Mouse (Mus musculus) 416B (cell line): Measurements from ENCODE around the gene Nudt8.

Experiments
- DNase-seq: peaks from one replicate; pipeline ENCODE4 v3.0.0; 2011; ENCODE audit warnings: low read depth

Nudt8 gene

GRCm38 (mm10) chr19:3988066-3988465 is 12.3 kb upstream of the Nudt8 start:
- DNase-seq, result no peak

DNA sequence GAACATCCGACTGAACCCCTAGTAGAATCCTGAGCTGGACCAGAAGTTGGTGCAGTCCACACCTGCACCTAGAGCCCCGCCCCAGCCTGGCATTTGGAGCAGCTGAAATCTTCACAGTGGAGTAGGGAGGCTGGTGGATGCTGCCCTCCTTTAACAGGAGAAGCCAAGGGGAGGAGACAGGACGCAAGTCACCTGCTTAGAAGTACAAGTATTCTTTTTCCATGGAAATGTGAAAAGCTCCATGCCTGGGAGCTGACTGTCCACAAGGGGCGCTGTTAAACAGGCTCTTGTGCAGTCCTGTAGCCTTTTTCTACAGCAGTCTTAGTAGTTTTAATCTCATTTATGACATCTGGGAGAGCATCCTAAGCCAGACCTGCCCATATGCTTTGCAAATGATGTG is 11.6 kb upstream of the Nudt8 start:
- no peak for DNase-seq

- no peak for DNase-seq
Measured at GRCm38 (mm10) chr19:3990804-3991203, 9.6 kb upstream of the Nudt8 start.

DNA sequence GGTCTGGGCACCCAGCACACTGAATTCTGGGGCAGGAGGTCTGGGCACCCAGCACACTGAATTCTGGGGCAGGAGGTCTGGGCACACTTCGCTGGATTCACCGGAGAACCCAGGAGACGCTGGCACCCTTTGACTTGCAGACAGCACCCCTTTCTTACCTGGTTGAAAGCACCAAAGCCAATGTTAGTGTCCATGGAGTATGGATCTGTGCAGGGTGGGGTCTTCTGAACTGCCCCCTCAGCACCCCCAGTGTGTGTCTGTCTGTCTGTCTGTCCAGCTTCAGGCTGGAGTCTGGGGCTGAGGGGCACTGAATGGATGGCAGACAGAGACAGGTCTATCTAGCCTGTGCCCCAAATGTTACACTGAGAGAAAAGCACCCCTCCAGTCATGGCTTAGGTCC is 8.8 kb upstream of the Nudt8 start:
- no peak for DNase-seq

DNA sequence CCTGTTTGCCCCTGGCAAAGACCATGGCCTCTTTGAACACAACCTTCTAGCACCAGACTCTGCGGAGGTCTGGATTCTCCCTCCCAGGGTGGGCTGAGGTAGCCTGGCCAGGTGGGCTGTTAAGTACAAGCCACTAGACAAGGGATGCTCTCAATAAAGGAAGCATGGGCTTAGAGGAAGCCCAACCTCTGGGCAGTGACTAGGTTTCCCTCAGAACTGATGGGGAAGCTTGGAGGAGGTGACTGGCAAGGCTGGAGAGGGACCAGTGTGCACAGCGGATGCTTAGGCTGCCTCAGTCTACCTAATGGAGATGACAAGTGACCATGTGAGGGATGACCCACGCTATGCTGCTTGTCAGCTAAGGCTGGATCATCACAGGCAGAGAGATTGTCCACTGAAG is 8.4 kb upstream of the Nudt8 start:
- no peak for DNase-seq

DNA sequence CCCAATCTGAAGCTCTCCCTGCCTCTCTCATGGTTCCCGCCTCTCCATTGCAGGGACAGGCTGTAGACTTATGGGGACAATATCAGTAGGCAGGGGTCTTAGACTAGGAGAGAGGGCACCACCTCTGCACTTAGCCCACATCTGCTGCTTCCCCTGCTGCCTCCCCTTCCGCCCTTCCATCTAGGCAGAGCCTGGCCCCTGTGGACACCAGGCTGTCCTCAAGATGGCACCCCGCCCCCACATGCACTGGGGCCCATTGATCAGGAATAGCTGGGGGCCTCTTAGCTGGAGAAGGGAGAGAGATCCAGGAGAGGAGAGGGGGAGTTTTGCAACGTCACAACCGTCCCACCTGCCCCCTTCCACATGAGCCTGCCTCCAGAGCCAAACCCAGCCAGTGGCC is 8.0 kb upstream of the Nudt8 start, which contains the start of gene Tbx10:
Gene Tbx10, plus strand, starts transcription at position 337 of the 400 bp plus-strand sequence.
- DNase-seq, result no peak

DNA sequence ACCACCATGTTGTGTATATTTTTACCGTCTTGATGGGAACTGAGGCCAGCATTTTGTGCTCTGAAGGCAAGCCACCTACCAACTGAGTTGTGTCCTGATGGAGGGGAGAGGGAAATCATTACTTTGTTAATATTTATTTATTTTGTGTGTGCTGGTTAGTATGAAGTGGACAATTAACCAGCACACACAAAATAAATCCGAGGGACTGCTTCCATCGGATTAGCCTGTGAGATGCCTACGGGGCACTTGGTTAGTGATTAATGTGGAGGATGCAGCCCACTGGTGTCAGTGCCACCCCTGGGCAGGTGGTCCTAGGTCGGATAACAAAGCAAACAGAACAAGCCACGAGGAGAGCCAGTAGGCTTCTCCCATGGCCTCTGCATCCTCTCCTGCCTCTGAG is 5.4 kb upstream of the Nudt8 start:
- DNase-seq, result no peak

DNA sequence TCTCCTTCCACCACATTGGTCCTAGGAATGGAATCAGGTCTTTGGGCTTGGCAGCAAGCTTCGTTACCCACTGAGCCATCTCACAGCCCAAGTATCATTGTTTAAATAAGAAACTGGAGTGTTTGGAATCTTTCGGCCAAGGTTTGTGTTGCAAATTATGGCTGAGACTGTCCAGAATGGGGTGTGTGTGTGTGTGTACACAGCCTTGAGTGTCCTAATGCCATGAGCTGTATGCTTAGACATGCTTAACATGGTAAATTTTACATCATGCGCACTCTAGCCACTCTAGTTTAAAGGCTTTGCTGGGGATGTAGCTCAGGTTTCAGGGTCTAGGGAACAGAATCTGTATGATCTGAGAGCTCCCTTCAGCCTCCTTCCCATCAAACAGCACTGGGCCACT is 4.9 kb upstream of the Nudt8 start:
- DNase-seq, result no peak

DNA sequence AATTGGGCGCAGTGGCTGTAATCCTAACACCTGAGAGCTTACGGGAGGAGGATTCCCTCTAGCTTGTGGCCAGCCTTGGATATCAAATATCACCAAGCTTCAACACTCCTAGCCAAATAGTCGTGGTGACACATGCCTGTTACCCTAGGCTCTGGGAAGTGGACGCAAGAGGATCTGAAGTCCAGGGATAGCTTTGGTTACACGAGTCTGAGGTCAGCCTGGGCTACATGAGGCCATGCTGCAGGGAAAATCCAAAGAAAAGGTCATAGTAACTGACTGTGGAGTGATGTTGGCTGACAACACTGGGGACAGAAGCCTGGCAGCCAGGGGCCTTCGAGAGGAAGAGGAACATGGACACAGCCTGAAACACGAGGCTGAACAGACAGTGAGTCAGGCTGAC is 4.3 kb upstream of the Nudt8 start:
- DNase-seq, result peak; percentile 21

DNA sequence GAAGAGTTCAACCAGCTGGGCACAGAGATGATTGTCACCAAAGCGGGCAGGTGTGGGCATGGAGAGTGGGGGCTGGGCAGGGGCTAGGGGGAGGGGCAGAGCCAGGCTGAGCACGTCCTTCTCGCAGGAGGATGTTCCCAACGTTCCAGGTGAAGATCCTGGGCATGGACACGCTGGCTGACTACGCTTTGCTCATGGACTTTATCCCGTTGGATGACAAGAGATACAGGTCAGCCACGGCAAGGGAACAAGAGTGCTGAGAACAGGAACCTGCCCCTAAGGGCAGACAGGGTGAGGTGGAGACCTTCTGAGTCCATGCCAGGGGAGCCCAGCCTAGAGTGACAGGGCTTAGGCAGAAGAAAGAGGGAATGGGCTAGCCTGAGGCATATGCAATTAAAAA is 3.6 kb upstream of the Nudt8 start:
- no peak for DNase-seq

DNA sequence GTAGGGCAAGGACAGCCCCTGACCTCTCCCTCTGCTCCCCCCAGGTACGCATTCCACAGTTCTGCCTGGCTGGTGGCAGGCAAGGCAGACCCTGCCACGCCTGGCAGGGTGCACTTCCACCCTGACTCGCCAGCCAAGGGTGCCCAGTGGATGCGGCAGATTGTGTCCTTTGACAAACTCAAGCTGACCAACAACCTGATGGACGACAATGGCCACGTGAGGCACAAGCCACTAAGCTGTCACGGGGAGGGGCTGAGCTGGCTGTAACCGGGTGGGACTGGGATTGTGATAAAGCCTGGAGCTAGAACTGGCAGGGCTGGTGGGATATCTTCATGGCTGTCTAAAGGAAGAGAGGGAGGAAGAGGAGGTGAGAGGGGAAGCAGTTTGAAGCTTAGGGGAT is 3.1 kb upstream of the Nudt8 start:
- no peak for DNase-seq

- no peak for DNase-seq
Measured at GRCm38 (mm10) chr19:3998335-3998734, 2.0 kb upstream of the Nudt8 start.

GRCm38 (mm10) chr19:3999121-3999730 is 1.2 kb upstream of the Nudt8 start:
- DNase-seq, result peak; percentile 60

GRCm38 (mm10) chr19:4000949-4001525 is 657 bp downstream of the Nudt8 start:
- DNase-seq, result peak; percentile 47

DNA sequence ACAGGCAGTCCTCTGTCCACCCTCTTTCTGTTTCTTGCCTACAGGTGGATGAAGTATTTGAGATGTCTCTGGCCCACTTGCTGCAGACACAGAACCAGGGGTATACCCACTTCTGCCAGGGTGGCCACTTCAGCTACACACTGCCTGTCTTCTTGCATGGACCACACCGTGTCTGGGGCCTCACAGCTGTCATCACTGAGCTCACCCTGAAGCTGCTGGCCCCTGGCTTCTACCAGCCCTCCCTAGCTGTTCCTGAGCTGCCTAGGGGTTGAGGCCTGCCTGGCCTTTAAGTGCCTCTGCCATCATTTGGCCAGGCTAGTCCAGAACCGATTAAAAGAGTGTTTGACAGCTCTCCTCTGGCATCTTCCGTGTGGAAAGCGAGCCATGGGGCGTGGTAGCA is 1.4 kb downstream of the Nudt8 start:
- no peak for DNase-seq

DNA sequence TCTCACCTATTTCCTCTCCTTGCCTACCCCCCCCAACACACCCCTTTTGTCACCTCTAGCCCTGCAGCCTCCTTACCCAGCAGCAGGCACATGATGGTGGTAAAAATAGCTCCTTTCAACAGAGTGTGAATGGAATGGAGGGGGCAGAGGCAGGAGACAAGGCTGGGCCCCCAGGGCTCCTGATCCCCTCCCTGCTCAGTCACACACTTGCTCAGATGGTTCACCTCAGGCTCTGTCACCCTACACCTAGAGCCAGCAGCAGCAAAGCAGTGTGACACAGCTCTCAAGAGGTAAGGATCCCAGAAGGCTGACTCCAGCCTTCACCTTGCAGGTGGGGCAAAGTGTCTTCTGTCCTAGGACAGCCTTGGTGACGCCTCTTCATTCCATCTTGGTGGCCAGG is 2.7 kb downstream of the Nudt8 start, which contains the start of gene Doc2g:
Gene Doc2g, plus strand, starts transcription at position 202 of the 400 bp plus-strand sequence.
- DNase-seq, result no peak

GRCm38 (mm10) chr19:4003641-4004040 is 3.3 kb downstream of the Nudt8 start:
- no peak for DNase-seq

DNA sequence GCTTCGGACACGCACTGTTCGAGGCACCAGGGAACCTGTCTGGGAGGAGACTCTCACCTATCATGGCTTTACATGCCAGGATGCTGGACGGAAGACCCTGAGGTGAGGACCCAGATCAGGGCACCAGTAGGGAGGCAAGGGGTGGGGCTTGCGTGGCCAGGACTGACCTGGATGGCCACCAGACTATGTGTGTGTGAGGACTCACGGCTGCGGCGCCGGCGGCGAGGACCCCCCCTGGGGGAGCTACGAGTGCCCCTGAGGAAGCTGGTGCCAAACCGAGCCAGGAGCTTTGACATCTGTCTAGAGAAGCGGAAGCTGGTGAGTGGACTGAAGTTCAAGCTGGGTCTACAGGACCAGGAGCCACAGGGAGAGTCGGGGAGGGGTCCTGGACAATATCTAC is 4.0 kb downstream of the Nudt8 start:
- DNase-seq, result no peak

- no peak for DNase-seq
Measured at GRCm38 (mm10) chr19:4005091-4005490, 4.7 kb downstream of the Nudt8 start.

DNA sequence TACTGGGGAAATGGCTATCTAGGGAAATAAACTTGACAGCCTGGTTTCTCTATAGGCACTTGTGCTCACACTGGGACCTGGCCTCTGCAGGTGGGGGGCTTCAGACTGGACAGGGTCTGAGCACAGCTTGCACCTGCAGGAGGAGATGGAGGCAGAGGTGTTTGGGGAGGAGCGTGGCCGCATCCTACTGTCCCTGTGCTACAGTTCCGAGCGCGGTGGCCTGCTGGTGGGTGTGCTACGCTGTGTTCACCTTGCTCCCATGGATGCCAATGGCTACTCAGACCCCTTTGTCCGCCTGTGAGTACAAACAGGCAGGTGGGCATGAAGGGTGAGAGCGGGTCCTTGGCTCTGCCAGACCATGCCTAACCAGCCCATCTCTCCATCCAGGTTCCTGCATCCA is 5.6 kb downstream of the Nudt8 start:
- DNase-seq, result no peak

GRCm38 (mm10) chr19:4011086-4011485 is 10.7 kb downstream of the Nudt8 start:
- no peak for DNase-seq

GRCm38 (mm10) chr19:4012432-4013022 is 12.1 kb downstream of the Nudt8 start, which contains the start of gene Ndufv1:
Gene Ndufv1, minus strand, starts transcription at chr19:4012806.
- DNase-seq, result peak; percentile 99

DNA sequence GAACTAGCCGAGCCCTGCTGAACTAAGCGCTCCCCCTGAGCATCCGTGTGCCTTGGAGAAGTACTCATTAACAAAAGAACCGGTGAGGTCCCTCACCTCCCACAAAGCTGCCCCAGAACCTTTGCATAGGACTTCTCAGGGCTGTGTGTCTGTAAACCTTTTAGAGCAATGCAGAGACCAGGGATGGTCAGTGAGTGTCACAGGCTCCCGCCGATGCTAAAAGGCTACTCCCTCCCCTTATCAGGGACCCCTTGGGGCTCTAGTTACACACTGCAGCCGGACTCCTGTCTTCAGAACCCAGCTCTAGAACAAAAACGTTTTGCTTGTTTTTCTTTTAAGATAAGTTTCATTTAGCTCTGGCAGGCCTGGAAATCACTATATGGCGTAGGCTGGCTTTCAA is 12.7 kb downstream of the Nudt8 start:
- no peak for DNase-seq

DNA sequence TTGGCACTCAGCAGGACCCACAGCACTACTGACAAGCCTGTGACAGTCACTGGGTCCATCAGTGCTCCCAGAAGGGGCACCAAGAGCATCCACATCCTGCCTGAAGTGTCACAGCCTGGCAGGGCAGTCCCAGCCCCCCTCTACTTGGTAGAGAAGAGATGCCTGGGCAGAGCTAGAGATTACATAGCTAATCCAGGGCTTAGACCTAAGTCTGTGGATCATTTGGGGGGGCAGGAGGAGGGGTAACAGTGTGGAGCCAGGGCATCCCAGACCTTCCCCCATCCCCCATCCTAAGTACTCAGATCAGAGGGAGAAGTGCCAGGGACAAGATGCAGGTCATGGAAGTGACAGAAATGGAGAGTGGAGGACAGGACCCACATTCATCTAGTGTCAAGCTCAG is 14.4 kb downstream of the Nudt8 start:
- no peak for DNase-seq
